Mouse (Mus musculus): ENCODE data around the gene Gm5741.

DNA sequence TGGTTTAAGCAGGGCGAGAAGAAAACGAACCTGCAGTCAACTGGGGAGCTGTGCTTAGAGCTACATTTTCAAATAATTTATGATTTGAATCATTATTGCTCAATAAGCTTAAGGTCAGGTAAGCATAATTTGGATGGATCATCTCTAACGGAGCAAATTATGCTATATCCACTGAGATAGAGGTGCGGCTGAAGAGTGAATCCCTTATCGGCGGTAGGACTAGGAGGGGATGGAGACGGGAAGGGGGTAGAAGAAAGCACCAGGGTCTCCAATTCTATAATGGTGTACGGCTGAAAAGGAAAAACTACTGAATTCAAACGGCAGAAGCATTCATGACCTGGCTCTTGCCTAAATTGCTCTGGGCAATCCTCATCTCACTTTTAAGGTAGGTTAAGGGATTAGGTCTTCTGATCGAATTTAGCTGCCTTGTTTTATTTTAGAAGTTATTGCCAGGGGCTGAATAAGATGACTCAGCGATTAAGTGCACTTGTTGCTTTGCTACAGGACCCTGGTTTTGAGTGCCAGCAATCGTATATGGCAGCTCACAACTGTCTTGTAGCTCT is 32.5 kb downstream of the Gm5741 start:
- TF ChIP-seq CTCF (conservative IDR thresholded peaks at IDR 0.05; ENCODE audit: low read length): no peak
- no peak for TF ChIP-seq POU5F1 (IDR thresholded peaks at IDR 0.05; ENCODE audit: borderline replicate concordance, low read length)
- TF ChIP-seq NANOG (IDR thresholded peaks at IDR 0.05; ENCODE audit: borderline replicate concordance, low read length): no peak
